Mouse (Mus musculus) liver, postnatal 0 days (tissue): ENCODE results near the gene 4921517D22Rik.

Experiments used
- CTCF ChIP-seq: sonication (generic); IDR thresholded peaks from 2 replicates; pipeline ENCODE4 v1.5.1; 2016; ENCODE audit warnings: antibody characterized with exemption, low read depth
- EP300 ChIP-seq: IDR thresholded peaks from 2 replicates; pipeline ENCODE4 v1.6.1; 2016; ENCODE audit warnings: antibody characterized with exemption, low read depth, mild to moderate bottlenecking

- TF ChIP-seq CTCF, result no peak
- TF ChIP-seq EP300, result no peak
These were observed 5.2 kb upstream of the 4921517D22Rik start for GRCm38 (mm10) chr13:59699131-59699530.
